Mouse (Mus musculus) gastrocnemius, adult 2 months (tissue): Measurements from ENCODE around the gene Dalrd3. TPM values are rescaled to one million over a fixed set of nuclear protein-coding genes. Genes with fewer than 3 reads are reported as not detected.
"Not testable (repeated sequence)": the region's sequence is repeated elsewhere in the genome, so short reads cannot be mapped to it uniquely, and the experiment has no call there.

ENCODE experiments used
- DNase-seq: peaks from one replicate; pipeline ENCODE4 v3.0.0; 2022
- H3K27ac ChIP-seq: fragments of 200-600 bp; 2 replicates; pipeline ENCODE4 v1.8.1; 2022; ENCODE audit warnings: mild to moderate bottlenecking
- H3K4me3 ChIP-seq: fragments of 200-600 bp; 2 replicates; pipeline ENCODE4 v1.8.1; 2022; ENCODE audit warnings: mild to moderate bottlenecking, moderate library complexity
- CTCF ChIP-seq: fragments of 200-600 bp; IDR thresholded peaks from 2 replicates; pipeline ENCODE4 v1.8.1; 2022; ENCODE audit warnings: antibody characterized with exemption, mild to moderate bottlenecking, moderate library complexity
- intact Hi-C: fragments of 180-260 bp; cut with DNase I; formaldehyde crosslinking; loops from one replicate; pipeline ENCODE4 v1.15.1; 2025
- microRNA-seq: library from miRNA; unstranded; fragments of <30 nt; microRNA quantifications from one replicate; pipeline ENCODE4 v1.2.0, GENCODE M21; 2021
- total RNA-seq, 2 experiments: library from RNA; stranded (reverse); gene quantifications; 2 replicates each; pipeline ENCODE4 v1.2.3; 2021

The Dalrd3 gene
- total RNA-seq, 2 experiments from 2014 or later: 8.0 to 11.3 TPM

GRCm38 (mm10) chr9:108600011-108600410, 30.3 kb downstream of the Dalrd3 start:
- no peak for TF ChIP-seq CTCF

GRCm38 (mm10) chr9:108601986-108602385, 32.3 kb downstream of the Dalrd3 start:
- Histone ChIP-seq H3K27ac (no peak overlapping the region), H3K4me3 (no peak overlapping the region)
- no peak for DNase-seq
- intact Hi-C loops: no loop called here
- TF ChIP-seq CTCF: no peak

More at GRCm38 (mm10) chr9:108600011-108600410, 30.3 kb downstream of the Dalrd3 start:
- intact Hi-C loops: no loop called here
- DNase-seq: no peak
- no peak overlapping the region for H3K27ac ChIP-seq
- H3K4me3 ChIP-seq: no peak overlapping the region

- intact Hi-C loops, H3K27ac ChIP-seq, DNase-seq, H3K4me3 ChIP-seq: not testable (repeated sequence)
Observed at GRCm38 (mm10) chr9:108607929-108608328, 38.2 kb downstream of the Dalrd3 start.

- Histone ChIP-seq H3K4me3 (no peak overlapping the region), H3K27ac (no peak overlapping the region)
- intact Hi-C loops: no loop called here
- no peak for DNase-seq
- no peak for TF ChIP-seq CTCF
Observed at GRCm38 (mm10) chr9:108608889-108609288, 39.2 kb downstream of the Dalrd3 start.

- no peak overlapping the region for H3K4me3 ChIP-seq
- DNase-seq: no peak
- no peak overlapping the region for H3K27ac ChIP-seq
- intact Hi-C loops: no loop called here
- TF ChIP-seq CTCF: no peak
Observed at GRCm38 (mm10) chr9:108611488-108611887, 41.8 kb downstream of the Dalrd3 start.

GRCm38 (mm10) chr9:108617301-108617700, 47.6 kb downstream of the Dalrd3 start:
- no peak for TF ChIP-seq CTCF
- intact Hi-C loops: no loop called here
- no peak overlapping the region for H3K4me3 ChIP-seq
- no peak for DNase-seq
- no peak overlapping the region for H3K27ac ChIP-seq

Small RNAs within 50 kb of the gene (microRNA-seq; reads per million reads assigned to microRNA genes)
- not detected for gene Gm24083
- gene Mir191: not detected
- gene Mir425: 1,160 reads per million, percentile 78 among the genes with 10 or more reads in this experiment

Other genes with a start within 250 kb of the Dalrd3 start
- 10 to 100 TPM; 54.9 to 69.4 TPM for gene Gpx1, start 231.0 kb upstream of the Dalrd3 start, total RNA-seq
- 10 to 100 TPM; 68.7 to 74.6 TPM for gene Usp4, start 222.0 kb upstream of the Dalrd3 start, total RNA-seq
- 1 to 10 TPM in 1 of 2 experiments, under 1 TPM in 1; 0.92 to 1.5 TPM for gene 1700102P08Rik, start 177.1 kb upstream of the Dalrd3 start, total RNA-seq
- not detected for gene Ccdc36, start 141.4 kb upstream of the Dalrd3 start, total RNA-seq
- gene BC048562, start 133.4 kb upstream of the Dalrd3 start, total RNA-seq: not detected
- 10 to 100 TPM; 15.0 to 17.7 TPM for gene Ccdc71, start 109.4 kb upstream of the Dalrd3 start, total RNA-seq
- 1 to 10 TPM; 1.7 to 2.5 TPM for gene Klhdc8b, start 108.3 kb upstream of the Dalrd3 start, total RNA-seq
- 100 to 1,000 TPM; 104 to 171 TPM for gene Lamb2, start 90.2 kb upstream of the Dalrd3 start, total RNA-seq
- 100 to 1,000 TPM; 124 TPM for gene Usp19, start 79.3 kb upstream of the Dalrd3 start, total RNA-seq
- 10 to 100 TPM; 75.4 to 80.6 TPM for gene Qars, start 62.2 kb upstream of the Dalrd3 start, total RNA-seq
- gene Qrich1, start 53.1 kb upstream of the Dalrd3 start, total RNA-seq: 10 to 100 TPM; 53.3 to 58.9 TPM
- 10 to 100 TPM; 59.7 to 67.4 TPM for gene Impdh2, start 9.6 kb upstream of the Dalrd3 start, total RNA-seq
- 10 to 100 TPM; 20.6 to 39.2 TPM for gene Ndufaf3, start 2.5 kb upstream of the Dalrd3 start, total RNA-seq
- 1 to 10 TPM; 6.7 to 7.3 TPM for gene Wdr6, start 8.9 kb downstream of the Dalrd3 start, total RNA-seq
- gene P4htm, start 27.8 kb downstream of the Dalrd3 start, total RNA-seq: 1 to 10 TPM; 3.7 to 3.9 TPM
- gene Arih2, start 79.5 kb downstream of the Dalrd3 start, total RNA-seq: 10 to 100 TPM; 61.9 to 83.9 TPM
- 10 to 100 TPM; 55.2 to 96.6 TPM for gene Slc25a20, start 92.2 kb downstream of the Dalrd3 start, total RNA-seq
- gene Prkar2a, start 119.4 kb downstream of the Dalrd3 start, total RNA-seq: 100 to 1,000 TPM; 164 to 181 TPM
- 10 to 100 TPM; 16.0 to 16.7 TPM for gene Ip6k2, start 213.9 kb downstream of the Dalrd3 start, total RNA-seq
- 1 to 10 TPM; 3.6 to 5.3 TPM for gene Nckipsd, start 238.5 kb downstream of the Dalrd3 start, total RNA-seq